Mouse (Mus musculus): ENCODE results near the gene Atp13a5. TPM values are rescaled to one million over a fixed set of nuclear protein-coding genes. Genes with fewer than 3 reads are reported as not detected.

Atp13a5 gene
- 2.5 and 2.9 TPM in 2 replicates for polyA plus RNA-seq (2014; fragmentation: Nextera tagmentation; extraction: Ambion mirVana)

DNA sequence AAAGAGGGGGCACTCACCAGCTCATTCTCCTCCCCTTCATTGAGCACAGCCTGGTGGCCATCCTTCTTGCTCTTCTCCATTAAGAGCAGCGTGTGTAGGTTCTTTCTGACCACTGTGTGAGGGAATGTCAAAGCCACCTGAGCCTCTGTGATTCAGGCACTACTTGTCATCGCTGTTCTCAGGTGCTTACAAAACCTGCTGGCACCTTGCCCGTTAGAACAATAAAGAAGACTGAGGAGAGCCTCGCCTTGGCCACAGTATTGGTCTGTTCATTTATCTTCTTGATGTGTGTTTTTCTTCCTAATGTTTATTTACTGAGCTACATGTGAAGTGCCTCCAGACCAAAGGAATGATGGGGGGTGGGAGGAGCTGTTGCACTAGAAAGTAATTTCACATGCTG is at the start of gene Atp13a5:
Gene Atp13a5, minus strand, starts transcription at position 275 of the 400 bp plus-strand sequence.
- H3K4me1 ChIP-seq (replicated peaks; ENCODE audit: control insufficient read depth, insufficient read depth, low read length): no peaks in the 10 kb centered on the region
- ATAC-seq (ENCODE audit: low FRiP score) (no peak), DNase-seq (ENCODE audit: low spot score) (no peak)
- H3K9ac ChIP-seq: no peak within 1 kb of the TSS
- WGBS: 78% methylated on average over 4 of the region's 4 CpGs
- no peaks in the 10 kb centered on the region for H3K27me3 ChIP-seq (ENCODE audit: control insufficient read depth, insufficient read depth, low read length)
- H3K4me2 ChIP-seq (replicated peaks): no peak within 1 kb of the TSS
- H3K4me3 ChIP-seq (replicated peaks; ENCODE audit: low read length): no peak within 1 kb of the TSS
- H3K27ac ChIP-seq: no peak within 1 kb of the TSS
- H3K36me3 ChIP-seq (replicated peaks; ENCODE audit: control insufficient read depth, insufficient read depth): no peaks in the 10 kb centered on the region
- no peaks in the 10 kb centered on the region for H3K9me3 ChIP-seq (ENCODE audit: control insufficient read depth, low read length)

DNA sequence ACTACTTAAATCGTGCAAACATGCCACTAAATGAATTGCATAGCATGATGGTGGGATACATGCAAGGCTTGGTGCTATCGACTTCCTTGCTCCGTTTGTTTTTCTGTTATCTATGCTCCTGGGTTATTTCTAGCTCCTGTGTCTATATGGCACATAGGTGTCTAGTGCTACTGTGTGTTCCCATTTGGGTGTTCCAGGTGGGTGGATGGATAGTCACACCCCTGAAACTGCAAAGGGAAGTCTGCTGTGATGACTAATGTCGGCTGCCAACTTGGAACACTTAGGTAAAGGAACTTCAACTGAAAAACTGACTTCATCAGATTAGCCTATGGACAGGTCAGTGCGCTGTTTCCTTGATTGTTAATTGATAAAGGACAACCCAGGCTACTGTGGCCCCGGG is 36.3 kb upstream of the Atp13a5 start:
- Histone ChIP-seq H3K27ac (no peak overlapping the region), H3K4me1 (replicated peaks; ENCODE audit: control insufficient read depth, insufficient read depth, low read length) (no peaks in the 10 kb centered on the region), H3K9me3 (ENCODE audit: control insufficient read depth, low read length) (no peaks in the 10 kb centered on the region), H3K4me3 (replicated peaks; ENCODE audit: low read length) (no peak overlapping the region), H3K27me3 (ENCODE audit: control insufficient read depth, insufficient read depth, low read length) (no peaks in the 10 kb centered on the region), H3K9ac (no peak overlapping the region), H3K36me3 (replicated peaks; ENCODE audit: control insufficient read depth, insufficient read depth) (no peaks in the 10 kb centered on the region), H3K4me2 (replicated peaks) (no peak overlapping the region)
- ATAC-seq (ENCODE audit: low FRiP score): no peak
- DNase-seq (ENCODE audit: low spot score): no peak
- 92% methylated on average over 6 of the region's 6 CpGs for WGBS

DNA sequence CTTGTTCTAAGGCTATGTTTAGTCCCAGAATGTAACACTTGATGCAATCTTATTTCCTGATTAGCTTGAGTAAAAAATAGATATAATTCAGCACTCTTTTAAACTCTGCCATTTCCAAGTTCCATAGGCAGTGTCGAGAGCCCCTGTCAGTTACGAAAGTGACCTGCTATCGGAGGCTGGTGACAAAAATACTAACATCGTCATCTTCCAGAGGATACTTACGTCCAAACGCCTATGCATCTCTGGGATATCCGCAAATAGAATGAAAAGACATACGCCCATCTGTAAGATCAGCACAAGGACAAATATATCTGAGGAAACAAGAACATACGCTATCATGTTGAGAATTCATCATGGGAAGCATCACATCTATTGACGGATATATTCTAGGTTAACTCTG is 28.8 kb upstream of the Atp13a5 start:
- DNase-seq (ENCODE audit: low spot score): no peak
- no peaks in the 10 kb centered on the region for H3K9me3 ChIP-seq (ENCODE audit: control insufficient read depth, low read length)
- ATAC-seq (ENCODE audit: low FRiP score): no peak
- 91% methylated on average over 10 of the region's 10 CpGs for WGBS
- H3K36me3 ChIP-seq (replicated peaks; ENCODE audit: control insufficient read depth, insufficient read depth): no peaks in the 10 kb centered on the region
- no peak overlapping the region for H3K4me3 ChIP-seq (replicated peaks; ENCODE audit: low read length)
- H3K27me3 ChIP-seq (ENCODE audit: control insufficient read depth, insufficient read depth, low read length): no peaks in the 10 kb centered on the region
- no peak overlapping the region for H3K9ac ChIP-seq
- H3K4me1 ChIP-seq (replicated peaks; ENCODE audit: control insufficient read depth, insufficient read depth, low read length): no peaks in the 10 kb centered on the region
- H3K4me2 ChIP-seq (replicated peaks): no peak overlapping the region
- no peak overlapping the region for H3K27ac ChIP-seq

DNA sequence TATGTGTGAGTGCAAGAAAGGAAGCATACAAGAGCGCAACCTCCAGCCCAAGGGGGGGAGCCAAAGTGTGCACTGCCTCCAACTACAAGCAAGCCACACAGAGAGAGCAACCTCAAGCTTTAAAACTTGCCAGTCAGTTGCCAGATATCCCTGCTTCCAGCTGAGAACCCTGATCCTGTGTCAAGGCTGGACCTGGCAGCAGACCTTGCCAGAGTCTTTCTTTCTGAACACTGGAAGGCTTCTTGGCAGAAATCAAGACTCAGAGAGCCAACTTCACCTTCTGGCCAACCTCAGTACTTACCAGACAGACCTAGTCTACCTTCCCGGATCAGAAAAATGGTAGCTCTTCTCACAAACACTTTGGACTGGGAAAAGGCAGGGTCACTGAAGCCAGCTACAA is 20.5 kb upstream of the Atp13a5 start:
- no peak overlapping the region for H3K4me3 ChIP-seq (replicated peaks; ENCODE audit: low read length)
- WGBS: 90% methylated on average over 2 of the region's 2 CpGs
- H3K27ac ChIP-seq: no peak overlapping the region
- DNase-seq (ENCODE audit: low spot score): no peak
- no peaks in the 10 kb centered on the region for H3K27me3 ChIP-seq (ENCODE audit: control insufficient read depth, insufficient read depth, low read length)
- no peaks in the 10 kb centered on the region for H3K36me3 ChIP-seq (replicated peaks; ENCODE audit: control insufficient read depth, insufficient read depth)
- H3K9ac ChIP-seq: no peak overlapping the region
- H3K9me3 ChIP-seq (ENCODE audit: control insufficient read depth, low read length): no peaks in the 10 kb centered on the region
- H3K4me2 ChIP-seq (replicated peaks): no peak overlapping the region
- no peak for ATAC-seq (ENCODE audit: low FRiP score)
- H3K4me1 ChIP-seq (replicated peaks; ENCODE audit: control insufficient read depth, insufficient read depth, low read length): no peaks in the 10 kb centered on the region

DNA sequence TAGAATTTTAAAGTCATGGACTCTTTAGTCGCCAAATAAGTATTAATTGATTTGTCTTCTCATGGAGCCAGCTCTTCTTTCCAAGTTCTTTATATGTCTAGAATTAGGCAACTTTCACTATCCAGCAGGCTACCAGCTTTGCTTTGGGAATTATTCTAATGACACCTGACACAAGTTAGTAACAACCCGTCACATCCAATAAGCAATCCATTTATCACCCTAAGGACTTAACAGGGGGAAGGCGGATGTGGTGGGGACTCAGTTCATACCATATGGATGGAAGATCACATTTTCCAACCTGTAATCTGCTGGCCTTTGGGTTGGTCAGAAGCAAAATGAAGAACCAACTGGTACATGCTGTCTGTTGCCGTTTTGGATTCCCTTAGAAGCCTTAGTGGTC is 6.2 kb upstream of the Atp13a5 start:
- Histone ChIP-seq H3K9me3 (ENCODE audit: control insufficient read depth, low read length) (no peaks in the 10 kb centered on the region), H3K4me3 (replicated peaks; ENCODE audit: low read length) (no peak overlapping the region), H3K4me1 (replicated peaks; ENCODE audit: control insufficient read depth, insufficient read depth, low read length) (no peaks in the 10 kb centered on the region), H3K36me3 (replicated peaks; ENCODE audit: control insufficient read depth, insufficient read depth) (no peaks in the 10 kb centered on the region), H3K27ac (no peak overlapping the region), H3K27me3 (ENCODE audit: control insufficient read depth, insufficient read depth, low read length) (no peaks in the 10 kb centered on the region), H3K9ac (no peak overlapping the region), H3K4me2 (replicated peaks) (no peak overlapping the region)
- ATAC-seq (ENCODE audit: low FRiP score) (no peak), DNase-seq (ENCODE audit: low spot score) (no peak)
- 85% methylated on average over 4 of the region's 4 CpGs for WGBS

DNA sequence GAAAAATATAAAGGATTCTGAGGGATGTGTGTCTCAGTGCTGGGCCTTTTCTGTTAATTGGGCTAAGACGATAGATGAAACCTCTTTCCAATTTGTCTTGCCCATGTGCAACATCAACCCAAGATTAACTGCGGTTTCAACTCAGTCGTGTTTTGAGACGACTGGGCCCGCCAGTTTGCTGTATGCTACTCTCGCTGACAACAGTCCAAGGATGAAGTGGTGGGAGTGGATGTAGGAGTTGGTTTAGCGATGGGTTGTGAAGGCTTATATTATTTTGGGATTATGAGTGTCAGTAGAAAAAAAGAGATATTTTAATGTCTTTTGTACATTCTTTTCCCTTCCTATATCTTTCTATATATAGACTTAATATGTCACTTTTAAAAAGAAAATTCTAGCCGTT is 3.9 kb downstream of the Atp13a5 start:
- H3K27me3 ChIP-seq (ENCODE audit: control insufficient read depth, insufficient read depth, low read length): no peaks in the 10 kb centered on the region
- H3K4me1 ChIP-seq (replicated peaks; ENCODE audit: control insufficient read depth, insufficient read depth, low read length): no peaks in the 10 kb centered on the region
- no peaks in the 10 kb centered on the region for H3K9me3 ChIP-seq (ENCODE audit: control insufficient read depth, low read length)
- ATAC-seq (ENCODE audit: low FRiP score): no peak
- H3K9ac ChIP-seq: no peak overlapping the region
- no peak overlapping the region for H3K4me3 ChIP-seq (replicated peaks; ENCODE audit: low read length)
- H3K27ac ChIP-seq: no peak overlapping the region
- H3K36me3 ChIP-seq (replicated peaks; ENCODE audit: control insufficient read depth, insufficient read depth): no peaks in the 10 kb centered on the region
- no peak overlapping the region for H3K4me2 ChIP-seq (replicated peaks)
- WGBS: 91% methylated on average over 8 of the region's 8 CpGs
- DNase-seq (ENCODE audit: low spot score): no peak

DNA sequence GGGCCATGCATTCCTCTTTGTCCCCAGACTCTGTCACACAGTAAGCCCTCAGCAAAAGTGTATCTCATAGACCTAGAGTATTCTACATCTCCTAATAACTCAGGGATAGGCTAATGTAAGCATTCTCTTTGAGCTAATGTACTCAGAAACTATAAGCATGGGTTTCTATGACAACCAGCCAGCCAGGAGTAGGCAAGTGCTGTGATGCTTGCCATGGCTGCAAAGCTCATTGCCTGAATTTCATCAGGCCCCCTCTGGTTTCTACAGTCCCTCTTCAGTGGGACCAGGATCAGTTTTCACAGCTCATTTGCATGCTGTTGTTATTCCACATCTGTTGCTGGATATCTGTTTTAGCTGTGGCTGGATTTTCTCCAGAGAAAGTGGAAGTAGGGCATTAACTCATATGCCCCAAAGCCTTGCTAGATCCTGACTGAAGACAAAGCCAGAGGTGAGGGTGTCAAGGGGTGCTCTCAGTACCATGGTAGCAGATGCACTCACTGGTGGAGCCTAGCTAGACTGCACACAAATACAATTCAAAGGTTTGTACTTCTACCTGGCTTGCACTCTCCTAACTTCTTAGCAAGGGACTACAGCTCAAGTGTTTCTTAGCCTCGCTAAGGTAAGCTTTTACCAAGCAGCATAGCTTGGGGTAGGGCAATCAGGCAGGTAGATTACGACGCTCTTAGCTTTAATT is 47.0 kb downstream of the Atp13a5 start:
- Histone ChIP-seq H3K4me1 (replicated peaks; ENCODE audit: control insufficient read depth, insufficient read depth, low read length) (peaks cover 4% of the 10 kb centered on the region; the same call in 1 of the 2 replicates), H3K9me3 (ENCODE audit: control insufficient read depth, low read length) (no peaks in the 10 kb centered on the region), H3K4me2 (replicated peaks) (no peak overlapping the region), H3K27me3 (ENCODE audit: control insufficient read depth, insufficient read depth, low read length) (no peaks in the 10 kb centered on the region), H3K9ac (no peak overlapping the region), H3K36me3 (replicated peaks; ENCODE audit: control insufficient read depth, insufficient read depth) (no peaks in the 10 kb centered on the region), H3K27ac (peak overlapping the region; percentile 73), H3K4me3 (replicated peaks; ENCODE audit: low read length) (no peak overlapping the region)
- ATAC-seq (ENCODE audit: low FRiP score) (peak; percentile 89), DNase-seq (ENCODE audit: low spot score) (peak; percentile 51)
- 85% methylated on average over 3 of the region's 3 CpGs for WGBS

DNA sequence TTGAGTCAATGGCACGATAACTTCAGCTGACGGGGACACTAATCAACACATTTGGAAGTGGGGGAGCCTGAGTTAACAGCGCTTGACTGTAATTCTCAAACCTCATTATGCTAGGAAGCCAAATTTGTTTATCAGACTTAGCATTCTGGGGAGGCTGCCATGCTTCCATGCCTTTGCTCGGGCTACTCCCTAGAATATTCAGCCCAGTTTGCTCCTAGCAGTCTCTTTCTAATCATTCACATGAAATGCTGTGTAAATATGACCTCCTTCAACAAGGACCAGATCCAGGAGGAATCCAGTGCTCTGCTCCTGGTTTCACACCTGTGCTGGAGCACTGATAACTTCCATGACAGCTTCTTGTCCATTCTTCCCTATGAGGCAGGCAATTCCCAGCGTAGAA is 47.6 kb downstream of the Atp13a5 start:
- no peaks in the 10 kb centered on the region for H3K36me3 ChIP-seq (replicated peaks; ENCODE audit: control insufficient read depth, insufficient read depth)
- H3K9me3 ChIP-seq (ENCODE audit: control insufficient read depth, low read length): no peaks in the 10 kb centered on the region
- H3K4me1 ChIP-seq (replicated peaks; ENCODE audit: control insufficient read depth, insufficient read depth, low read length): peaks cover 4% of the 10 kb centered on the region; the same call in 1 of the 2 replicates
- ATAC-seq (ENCODE audit: low FRiP score) (peak; percentile 60), DNase-seq (ENCODE audit: low spot score) (no peak)
- H3K9ac ChIP-seq: no peak overlapping the region
- no peak overlapping the region for H3K4me3 ChIP-seq (replicated peaks; ENCODE audit: low read length)
- no peak overlapping the region for H3K4me2 ChIP-seq (replicated peaks)
- 72% methylated on average over 5 of the region's 5 CpGs for WGBS
- H3K27me3 ChIP-seq (ENCODE audit: control insufficient read depth, insufficient read depth, low read length): no peaks in the 10 kb centered on the region
- peak overlapping the region; percentile 73 for H3K27ac ChIP-seq

DNA sequence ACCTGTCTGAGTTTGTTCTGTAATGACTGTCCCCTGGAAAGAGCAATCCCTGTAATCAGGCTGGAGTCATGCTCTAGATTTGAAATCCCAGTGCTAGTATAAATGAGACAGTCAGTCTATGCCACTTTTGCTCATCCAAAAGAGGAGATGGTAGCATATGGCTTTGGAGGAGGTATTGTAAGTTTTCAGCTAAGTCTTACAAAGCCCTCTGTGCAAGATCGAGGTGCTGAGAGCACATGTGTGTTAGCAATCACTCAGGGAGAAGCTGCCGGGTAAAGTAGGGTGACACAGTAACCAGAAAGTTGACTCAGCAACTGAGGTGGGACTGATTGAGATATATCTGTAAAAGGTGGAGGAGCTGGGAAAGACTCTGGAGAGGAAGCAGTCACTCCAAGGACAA is 49.3 kb downstream of the Atp13a5 start:
- no peak overlapping the region for H3K27ac ChIP-seq
- 87% methylated on average over 2 of the region's 2 CpGs for WGBS
- no peak for ATAC-seq (ENCODE audit: low FRiP score)

DNA sequence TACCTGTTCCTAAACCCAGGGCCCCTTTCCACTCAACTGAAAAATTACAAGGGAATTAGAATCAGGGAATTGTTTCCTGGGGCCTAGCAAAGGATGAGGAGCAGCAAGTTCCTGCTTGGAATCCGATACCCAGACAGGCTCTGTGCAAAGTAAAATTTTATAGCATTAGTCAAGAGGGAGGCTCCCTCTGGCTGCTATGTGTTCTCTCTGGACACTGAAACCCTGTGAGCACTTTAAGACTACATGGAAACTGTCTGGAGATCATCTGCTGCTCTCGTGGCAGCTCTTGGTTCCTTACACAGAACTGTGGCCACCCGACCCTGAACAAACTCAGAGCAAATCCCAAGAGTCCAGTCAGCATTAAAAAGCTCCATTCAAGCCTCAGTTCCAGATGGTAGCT is 50.6 kb downstream of the Atp13a5 start:
- H3K9me3 ChIP-seq (ENCODE audit: control insufficient read depth, low read length): no peaks in the 10 kb centered on the region
- no peak overlapping the region for H3K4me3 ChIP-seq (replicated peaks; ENCODE audit: low read length)
- DNase-seq (ENCODE audit: low spot score) (no peak), ATAC-seq (ENCODE audit: low FRiP score) (no peak)
- 69% methylated on average over 3 of the region's 3 CpGs for WGBS
- peaks cover 4% of the 10 kb centered on the region; the same call in 1 of the 2 replicates for H3K4me1 ChIP-seq (replicated peaks; ENCODE audit: control insufficient read depth, insufficient read depth, low read length)
- no peak overlapping the region for H3K9ac ChIP-seq
- no peak overlapping the region for H3K4me2 ChIP-seq (replicated peaks)
- no peaks in the 10 kb centered on the region for H3K27me3 ChIP-seq (ENCODE audit: control insufficient read depth, insufficient read depth, low read length)
- H3K36me3 ChIP-seq (replicated peaks; ENCODE audit: control insufficient read depth, insufficient read depth): no peaks in the 10 kb centered on the region
- H3K27ac ChIP-seq: no peak overlapping the region

More for the DNA sequence above, 49.3 kb downstream of the Atp13a5 start:
- Histone ChIP-seq H3K27me3 (ENCODE audit: control insufficient read depth, insufficient read depth, low read length) (no peaks in the 10 kb centered on the region), H3K9me3 (ENCODE audit: control insufficient read depth, low read length) (no peaks in the 10 kb centered on the region), H3K4me3 (replicated peaks; ENCODE audit: low read length) (no peak overlapping the region), H3K4me2 (replicated peaks) (no peak overlapping the region), H3K4me1 (replicated peaks; ENCODE audit: control insufficient read depth, insufficient read depth, low read length) (peaks cover 4% of the 10 kb centered on the region; the same call in 1 of the 2 replicates), H3K9ac (no peak overlapping the region), H3K36me3 (replicated peaks; ENCODE audit: control insufficient read depth, insufficient read depth) (no peaks in the 10 kb centered on the region)
- DNase-seq (ENCODE audit: low spot score): no peak

Data from hindbrain, embryonic 14.5 days (tissue).